Mouse (Mus musculus) liver, adult 2 months (tissue): ENCODE results near the gene Rnft2.

Source experiments
- CTCF ChIP-seq: fragments of 200-500 bp; IDR thresholded peaks from 2 replicates; pipeline ENCODE4 v1.5.1; 2011; ENCODE audit warnings: low read depth, low read length, control low read depth
- POLR2A ChIP-seq: fragments of 200-500 bp; IDR thresholded peaks from 2 replicates; pipeline ENCODE4 v1.6.1; 2011; ENCODE audit warnings: low read length, control low read depth; ENCODE audit not compliant: insufficient read depth; ENCODE audit errors: extremely low read depth

GRCm38 (mm10) chr5:118259636-118260035 lies 14.7 kb upstream of the Rnft2 start:
- TF ChIP-seq POLR2A (no peak), CTCF (no peak)
